Mouse (Mus musculus) midbrain, embryonic 16.5 days (tissue): ENCODE results near the gene Phf19. TPM values are rescaled to one million over a fixed set of nuclear protein-coding genes. Genes with fewer than 3 reads are reported as not detected.

Experiments used
- ATAC-seq: fragments of 200-750 bp; cut with Nextera tagmentation; 2 replicates; pipeline ENCODE4 v1.8.0; 2017; ENCODE audit warnings: moderate TSS enrichment
- H3K27ac ChIP-seq: fragments of 300-500 bp; sonication (generic); 2 replicates; pipeline ENCODE4 v1.5.1; 2014; ENCODE audit warnings: mild to moderate bottlenecking, low read length, mixed read lengths
- H3K27me3 ChIP-seq: fragments of 300-500 bp; sonication (generic); 2 replicates; pipeline ENCODE4 v1.6.1; 2014; ENCODE audit warnings: low read depth, low read length, mixed read lengths; ENCODE audit not compliant: control insufficient read depth, insufficient read depth
- H3K36me3 ChIP-seq: fragments of 300-500 bp; sonication (generic); 2 replicates; pipeline ENCODE4 v1.6.1; 2014; ENCODE audit warnings: mild to moderate bottlenecking, low read length, moderate library complexity, mixed read lengths; ENCODE audit not compliant: control insufficient read depth, insufficient read depth
- H3K4me1 ChIP-seq: fragments of 300-500 bp; sonication (generic); 2 replicates; pipeline ENCODE4 v1.6.1; 2014; ENCODE audit warnings: mild to moderate bottlenecking, low read length, mixed read lengths; ENCODE audit not compliant: control insufficient read depth, insufficient read depth
- H3K4me2 ChIP-seq: fragments of 300-500 bp; sonication (generic); 2 replicates; pipeline ENCODE4 v1.6.1; 2014; ENCODE audit warnings: mild to moderate bottlenecking, low read length, mixed read lengths
- H3K4me3 ChIP-seq: fragments of 300-500 bp; sonication (generic); 2 replicates; pipeline ENCODE4 v1.5.1; 2014; ENCODE audit warnings: low read depth, mild to moderate bottlenecking, low read length, moderate library complexity, mixed read lengths
- H3K9ac ChIP-seq: fragments of 300-500 bp; sonication (generic); 2 replicates; pipeline ENCODE4 v1.6.1; 2014; ENCODE audit warnings: low read depth, low read length, mixed read lengths
- H3K9me3 ChIP-seq: fragments of 300-500 bp; sonication (generic); replicated peaks from 2 replicates; pipeline ENCODE4 v1.6.1; 2014; ENCODE audit warnings: mild to moderate bottlenecking, low read length, mixed read lengths; ENCODE audit not compliant: control insufficient read depth, poor library complexity, severe bottlenecking
- WGBS: fragments of 180-500 bp; shearing (Covaris S2); extraction: QIAGEN DNeasy Blood & Tissue Kit; methylation state at CpG from one replicate; pipeline ENCODE4 v1.1.7; 2014; 5-methylcytosine and 5-hydroxymethylcytosine counted together
- polyA plus RNA-seq: library from polyadenylated mRNA; unstranded; fragments of >200 nt; fragmentation: Nextera tagmentation; extraction: Ambion mirVana; gene quantifications from 2 replicates; pipeline ENCODE4 v1.2.1, GENCODE M21; 2015

Phf19 gene
- polyA plus RNA-seq, 1 experiment from 2014 or later, result 1.4 TPM

DNA sequence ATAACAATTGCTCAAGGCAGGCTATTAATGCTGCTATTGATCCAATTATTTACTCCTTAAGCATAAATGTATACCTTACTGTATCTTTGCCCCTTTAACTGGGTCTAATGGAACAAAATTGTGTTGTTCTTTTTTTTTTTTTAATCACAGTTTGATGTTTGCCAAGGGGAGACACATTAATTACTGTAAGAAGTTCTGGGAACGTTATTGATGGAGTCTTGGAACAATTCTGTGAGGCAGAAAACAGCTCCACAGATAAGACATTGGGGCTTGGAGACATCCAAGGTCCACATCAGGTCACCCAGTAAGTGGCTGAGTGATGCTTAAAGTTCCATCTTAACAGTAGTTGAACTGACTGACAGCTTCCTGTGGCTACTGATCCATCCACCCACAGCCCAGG lies 43.6 kb upstream of the Phf19 start:
- no peaks in the 10 kb centered on the region for H3K9me3 ChIP-seq
- H3K4me2 ChIP-seq, result no peak overlapping the region
- no peaks in the 10 kb centered on the region for H3K36me3 ChIP-seq
- no peaks in the 10 kb centered on the region for H3K27me3 ChIP-seq
- ATAC-seq, result no peak
- H3K4me3 ChIP-seq, result no peak overlapping the region
- no peak overlapping the region for H3K27ac ChIP-seq
- no peak overlapping the region for H3K9ac ChIP-seq
- H3K4me1 ChIP-seq, result no peaks in the 10 kb centered on the region
- WGBS, result 88% methylated on average over 1 of the region's 1 CpGs

DNA sequence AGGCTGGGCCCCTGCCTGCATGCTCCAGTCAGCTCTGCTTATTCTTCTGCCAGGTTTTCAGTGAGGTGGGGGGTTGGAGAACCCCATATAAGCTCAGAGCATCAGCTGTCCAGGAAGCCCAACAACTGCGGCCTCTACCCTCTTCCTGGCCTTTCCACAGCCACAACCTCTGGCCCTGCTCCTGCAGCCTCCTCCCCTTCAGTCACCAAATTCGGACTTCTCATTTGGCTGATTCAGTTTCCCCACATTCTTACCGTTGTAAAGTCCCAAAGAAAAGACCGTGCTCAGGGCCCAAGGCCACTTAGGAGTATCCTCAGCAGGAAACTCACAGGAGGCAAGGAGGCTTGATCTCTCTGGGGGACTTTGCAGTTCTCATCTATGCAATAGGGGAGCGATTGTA lies 43.1 kb upstream of the Phf19 start:
- no peaks in the 10 kb centered on the region for H3K9me3 ChIP-seq
- H3K4me1 ChIP-seq, result no peaks in the 10 kb centered on the region
- no peak overlapping the region for H3K4me3 ChIP-seq
- H3K27ac ChIP-seq, result no peak overlapping the region
- H3K36me3 ChIP-seq, result no peaks in the 10 kb centered on the region
- H3K9ac ChIP-seq, result no peak overlapping the region
- WGBS, result 63% methylated on average over 5 of the region's 5 CpGs
- ATAC-seq, result no peak
- no peaks in the 10 kb centered on the region for H3K27me3 ChIP-seq
- no peak overlapping the region for H3K4me2 ChIP-seq

DNA sequence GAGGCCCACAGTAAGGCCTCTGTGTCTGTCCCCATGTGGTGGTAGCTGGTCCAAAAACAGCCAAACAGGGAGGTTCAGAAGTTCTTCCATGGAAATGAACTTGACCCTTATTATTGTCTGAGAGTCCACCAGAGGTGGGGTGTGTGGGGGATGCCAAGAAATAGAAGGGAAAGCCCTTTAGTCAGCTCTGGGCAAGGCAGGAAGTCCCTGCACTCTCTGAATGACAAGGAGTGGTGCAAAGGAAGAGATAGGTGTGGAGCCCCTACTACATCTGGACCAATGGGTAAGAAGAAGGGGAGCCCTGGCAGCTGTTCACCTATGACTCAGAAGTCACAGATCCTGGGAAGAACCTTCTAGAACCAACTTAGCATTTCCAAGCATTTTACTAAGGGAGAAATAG lies 40.5 kb upstream of the Phf19 start:
- Histone ChIP-seq H3K4me2 (no peak overlapping the region), H3K4me1 (no peaks in the 10 kb centered on the region), H3K9me3 (no peaks in the 10 kb centered on the region), H3K4me3 (no peak overlapping the region), H3K36me3 (no peaks in the 10 kb centered on the region), H3K27me3 (no peaks in the 10 kb centered on the region), H3K9ac (no peak overlapping the region), H3K27ac (no peak overlapping the region)
- ATAC-seq, result no peak

DNA sequence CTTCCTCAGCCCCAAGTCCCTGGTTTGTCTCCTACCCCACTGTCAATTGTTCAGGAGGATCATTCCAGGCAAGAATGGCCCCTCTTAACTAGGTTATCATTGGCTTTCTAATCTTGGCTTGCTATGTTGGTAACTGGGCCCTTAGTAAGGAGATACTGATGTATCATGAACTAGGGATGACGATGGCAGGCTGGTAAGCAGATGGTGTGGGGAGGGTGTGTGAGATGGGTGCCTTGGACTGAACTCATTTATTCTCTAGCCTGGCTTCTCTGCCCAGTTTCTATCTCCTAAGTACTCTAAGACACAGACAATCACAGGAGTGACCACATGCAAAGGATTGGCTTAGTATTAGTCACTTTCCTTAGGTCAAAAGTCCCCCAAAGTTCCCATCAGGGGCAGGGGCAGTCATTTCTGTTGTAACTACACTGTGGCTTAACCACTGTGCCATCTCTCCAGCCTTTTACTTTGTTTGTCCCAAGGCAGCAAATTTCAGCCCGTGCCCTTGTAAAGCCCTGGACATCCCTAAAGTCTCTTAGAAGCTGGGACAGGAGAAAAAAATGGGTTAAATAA lies 39.8 kb upstream of the Phf19 start:
- Histone ChIP-seq H3K9ac (no peak overlapping the region), H3K4me1 (no peaks in the 10 kb centered on the region), H3K4me3 (no peak overlapping the region), H3K27ac (no peak overlapping the region), H3K36me3 (no peaks in the 10 kb centered on the region), H3K27me3 (no peaks in the 10 kb centered on the region), H3K4me2 (no peak overlapping the region), H3K9me3 (no peaks in the 10 kb centered on the region)
- ATAC-seq, result no peak
- WGBS, result 72% methylated on average over 2 of the region's 2 CpGs

DNA sequence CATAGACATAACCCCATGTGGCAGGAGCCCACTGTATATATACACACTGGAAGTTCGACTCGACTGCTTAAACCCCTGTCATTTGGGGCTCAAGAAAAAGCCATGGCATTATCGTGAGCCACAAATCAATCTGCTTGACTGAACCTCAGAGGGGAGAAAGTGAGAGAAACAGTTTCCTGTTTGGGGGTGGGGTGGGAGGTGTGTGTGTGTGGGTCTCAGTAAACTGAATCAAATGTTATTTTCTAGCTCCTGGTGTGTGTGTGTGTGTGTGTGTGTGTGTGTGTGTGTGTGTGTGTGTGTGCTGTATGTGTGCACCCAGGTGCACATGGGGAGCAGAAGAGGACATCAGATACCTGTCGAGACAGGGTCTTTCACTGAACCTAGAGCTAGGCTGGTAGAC lies 39.2 kb upstream of the Phf19 start:
- Histone ChIP-seq H3K4me2 (no peak overlapping the region), H3K27me3 (no peaks in the 10 kb centered on the region), H3K27ac (no peak overlapping the region), H3K36me3 (no peaks in the 10 kb centered on the region), H3K4me1 (no peaks in the 10 kb centered on the region), H3K9me3 (no peaks in the 10 kb centered on the region), H3K4me3 (no peak overlapping the region), H3K9ac (no peak overlapping the region)
- WGBS, result 75% methylated on average over 4 of the region's 4 CpGs
- no peak for ATAC-seq

DNA sequence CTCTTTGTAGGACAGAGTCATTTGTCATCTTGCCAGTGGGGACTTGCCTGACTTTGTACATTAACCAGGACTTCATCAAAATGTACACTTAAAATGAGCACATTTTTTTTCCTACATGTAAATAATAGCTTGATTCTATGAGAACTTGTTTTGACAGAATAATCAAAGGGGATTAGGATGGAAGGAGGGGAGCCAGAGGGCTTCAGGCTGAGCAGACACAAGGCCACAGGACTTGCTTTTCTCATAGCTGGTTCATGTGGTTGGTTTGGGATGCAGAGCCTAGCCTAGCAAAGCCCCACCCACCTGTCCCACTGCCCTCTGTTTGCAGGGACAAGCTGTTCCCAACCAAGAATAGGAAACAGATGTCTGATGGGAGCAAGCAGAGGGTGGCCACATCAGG lies 37.6 kb upstream of the Phf19 start:
- no peak overlapping the region for H3K9ac ChIP-seq
- no peak overlapping the region for H3K4me2 ChIP-seq
- no peak overlapping the region for H3K4me3 ChIP-seq
- no peaks in the 10 kb centered on the region for H3K27me3 ChIP-seq
- no peaks in the 10 kb centered on the region for H3K4me1 ChIP-seq
- no peaks in the 10 kb centered on the region for H3K9me3 ChIP-seq
- no peaks in the 10 kb centered on the region for H3K36me3 ChIP-seq
- no peak overlapping the region for H3K27ac ChIP-seq
- ATAC-seq, result no peak

DNA sequence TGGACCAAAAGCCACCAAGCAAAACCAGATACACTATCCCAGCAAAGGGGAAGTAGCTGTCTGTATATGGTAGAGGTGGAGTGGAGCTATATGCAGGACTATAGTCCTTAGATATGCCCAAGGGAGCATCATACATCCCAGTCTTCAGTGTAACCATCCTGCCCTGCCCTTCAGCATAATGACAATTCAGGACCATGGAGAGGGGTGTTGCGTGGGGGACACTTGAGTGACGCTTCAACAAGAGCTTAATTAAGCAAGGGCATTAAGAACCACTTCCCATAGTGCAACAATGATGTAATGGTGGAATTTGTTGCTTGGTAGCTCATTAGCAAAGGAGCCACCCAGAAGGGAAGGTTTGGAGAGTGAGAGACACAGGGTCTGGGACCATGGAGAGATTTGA lies 34.8 kb upstream of the Phf19 start:
- Histone ChIP-seq H3K4me3 (no peak overlapping the region), H3K27me3 (no peaks in the 10 kb centered on the region), H3K4me1 (no peaks in the 10 kb centered on the region), H3K36me3 (no peaks in the 10 kb centered on the region), H3K9me3 (no peaks in the 10 kb centered on the region), H3K4me2 (no peak overlapping the region), H3K9ac (no peak overlapping the region), H3K27ac (no peak overlapping the region)
- 39% methylated on average over 2 of the region's 2 CpGs for WGBS
- ATAC-seq, result no peak

DNA sequence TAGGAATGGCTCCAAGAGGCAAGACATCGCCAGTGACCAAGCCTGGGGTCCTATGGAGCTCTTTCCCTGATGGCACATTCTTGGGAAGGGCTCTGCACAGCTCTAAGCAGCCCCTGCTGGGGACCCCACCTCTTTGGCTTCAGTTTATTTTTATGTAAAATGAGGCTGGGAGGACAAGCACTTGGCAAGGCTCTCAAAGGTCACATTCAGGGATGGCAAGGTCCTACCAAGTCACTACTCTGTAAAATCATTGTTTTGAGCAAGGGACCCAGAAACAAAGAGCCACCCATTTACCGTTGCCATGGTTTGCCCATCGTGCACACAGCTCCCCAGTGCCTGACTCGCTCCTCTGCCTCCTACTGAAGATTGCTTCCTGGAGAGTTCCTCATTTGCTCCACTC lies 32.2 kb upstream of the Phf19 start:
- WGBS, result 49% methylated on average over 4 of the region's 4 CpGs
- H3K27ac ChIP-seq, result no peak overlapping the region
- H3K4me2 ChIP-seq, result no peak overlapping the region
- H3K9ac ChIP-seq, result no peak overlapping the region
- no peak overlapping the region for H3K4me3 ChIP-seq
- ATAC-seq, result no peak
- no peaks in the 10 kb centered on the region for H3K27me3 ChIP-seq
- no peaks in the 10 kb centered on the region for H3K4me1 ChIP-seq
- no peaks in the 10 kb centered on the region for H3K9me3 ChIP-seq
- H3K36me3 ChIP-seq, result no peaks in the 10 kb centered on the region

DNA sequence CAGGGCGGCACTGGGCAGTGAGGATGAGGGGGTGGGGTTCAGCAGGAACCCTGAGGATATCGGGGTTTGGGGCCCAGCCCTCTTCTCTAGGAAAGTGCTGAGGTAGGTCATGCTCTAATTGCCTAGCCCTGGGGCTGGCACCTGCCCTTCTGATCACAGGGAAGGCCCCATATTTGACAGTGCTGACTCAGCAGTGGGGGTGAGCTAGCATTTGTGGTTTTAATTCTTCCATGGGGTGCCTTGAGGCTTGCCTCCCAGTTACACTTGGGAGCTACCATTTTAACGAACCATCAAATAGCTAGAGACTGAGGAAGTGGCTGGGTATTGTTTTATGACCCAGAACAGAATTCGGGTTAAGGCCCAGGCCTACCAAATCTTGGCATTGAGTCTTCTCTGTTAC lies 31.8 kb upstream of the Phf19 start:
- no peaks in the 10 kb centered on the region for H3K4me1 ChIP-seq

DNA sequence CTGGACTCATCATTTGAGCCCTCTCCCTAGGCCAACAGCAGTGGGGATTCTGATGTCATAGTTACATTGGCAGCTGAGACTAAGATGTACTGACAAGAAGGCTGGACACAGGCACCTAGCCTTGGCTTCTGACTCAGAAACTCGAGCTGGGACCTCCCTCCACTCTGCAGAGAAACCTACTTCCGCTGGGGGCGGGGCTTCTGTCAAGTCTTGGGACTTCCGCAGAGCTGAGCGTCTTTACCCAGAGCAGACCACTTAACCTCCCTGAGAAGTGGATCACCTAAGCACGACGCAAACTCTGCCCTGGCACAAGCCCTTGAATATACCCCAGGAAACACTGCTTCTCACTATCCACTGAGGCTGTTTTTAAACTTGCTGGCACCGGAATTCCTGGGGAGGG lies 30.9 kb upstream of the Phf19 start:
- Histone ChIP-seq H3K4me2 (no peak overlapping the region), H3K9me3 (no peaks in the 10 kb centered on the region), H3K36me3 (no peaks in the 10 kb centered on the region), H3K27me3 (no peaks in the 10 kb centered on the region), H3K9ac (no peak overlapping the region), H3K4me3 (no peak overlapping the region), H3K27ac (no peak overlapping the region), H3K4me1 (no peaks in the 10 kb centered on the region)
- ATAC-seq, result no peak
- 33% methylated on average over 8 of the region's 8 CpGs for WGBS

More for the DNA sequence above, 31.8 kb upstream of the Phf19 start:
- no peaks in the 10 kb centered on the region for H3K27me3 ChIP-seq
- H3K27ac ChIP-seq, result no peak overlapping the region
- WGBS, result 90% methylated on average over 4 of the region's 4 CpGs
- H3K4me2 ChIP-seq, result no peak overlapping the region
- H3K36me3 ChIP-seq, result no peaks in the 10 kb centered on the region
- no peak for ATAC-seq
- no peaks in the 10 kb centered on the region for H3K9me3 ChIP-seq
- H3K9ac ChIP-seq, result no peak overlapping the region
- no peak overlapping the region for H3K4me3 ChIP-seq
